Mouse (Mus musculus) kidney, adult 2 months (tissue): ENCODE results near the gene Pdpn.

ENCODE experiments used
- CTCF ChIP-seq: fragments of 200-500 bp; conservative IDR thresholded peaks from 2 replicates; pipeline ENCODE4 v1.5.1; 2011; ENCODE audit warnings: low read depth, mild to moderate bottlenecking, control low read depth, low read length, moderate library complexity, mixed read lengths; ENCODE audit not compliant: insufficient read depth, insufficient read length
- POLR2A ChIP-seq: fragments of 200-500 bp; IDR thresholded peaks from one replicate; pipeline ENCODE4 v1.6.1; 2011; ENCODE audit warnings: low read depth, low read length, control low read depth

DNA sequence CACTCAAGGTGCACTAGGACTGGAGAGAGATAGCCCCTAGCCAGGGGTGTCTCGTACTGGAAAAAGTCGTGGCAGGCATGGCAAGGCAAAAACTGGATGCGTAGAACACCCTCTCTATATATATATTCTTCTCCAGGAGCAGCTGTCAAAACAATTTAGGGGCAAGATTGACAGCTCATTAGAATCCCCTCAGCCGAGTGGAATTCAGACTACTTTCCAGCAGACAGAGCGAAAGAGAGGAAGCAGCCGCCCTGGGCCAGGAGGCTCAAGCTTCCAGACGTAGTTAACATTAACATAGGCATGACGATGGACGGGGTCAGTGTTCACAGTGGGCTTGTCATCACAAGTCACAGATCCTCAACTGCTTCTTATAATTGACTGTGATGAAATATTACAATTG, 73.5 kb downstream of the Pdpn start:
- TF ChIP-seq CTCF (no peak), POLR2A (no peak)
